Mouse (Mus musculus): ENCODE measurements around the gene Acsm2.

DNA sequence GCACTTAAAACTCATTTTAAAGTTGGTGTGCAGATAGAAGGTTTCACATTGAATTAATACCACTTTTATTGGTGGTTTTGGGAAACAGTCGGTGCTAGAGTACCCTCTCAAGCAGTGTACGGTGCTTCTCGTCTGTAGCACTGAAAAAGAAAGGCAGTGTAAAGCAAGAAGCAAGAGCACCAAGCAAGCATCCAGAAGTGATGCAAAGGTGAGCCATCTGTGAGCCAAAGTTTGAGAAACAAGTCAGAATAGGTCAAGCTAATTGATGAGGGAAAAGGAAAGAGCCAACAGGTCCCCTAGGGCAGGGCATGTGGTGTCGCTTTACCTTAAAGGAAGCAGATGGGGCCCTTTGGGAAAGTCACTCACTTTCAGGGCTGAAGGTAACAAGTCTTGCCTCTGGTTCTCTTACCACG lies 52.5 kb downstream of the Acsm2 start, which contains the start of gene Acsm1:
- TF ChIP-seq CTCF (IDR thresholded peaks at IDR 0.05; ENCODE audit: borderline replicate concordance, insufficient read depth, low read depth, low read length): no peak
- no peak for TF ChIP-seq POLR2A (IDR thresholded peaks at IDR 0.05; ENCODE audit: borderline replicate concordance, insufficient read depth, low read length)

Data from cerebellum, adult 2 months (tissue).